Mouse (Mus musculus) kidney, adult 2 months (tissue): ENCODE measurements around the gene Aadacl2.

Experiments
- CTCF ChIP-seq: fragments of 200-500 bp; conservative IDR thresholded peaks from 2 replicates; pipeline ENCODE4 v1.5.1; 2011; ENCODE audit warnings: low read depth, mild to moderate bottlenecking, control low read depth, low read length, moderate library complexity, mixed read lengths; ENCODE audit not compliant: insufficient read depth, insufficient read length
- POLR2A ChIP-seq: fragments of 200-500 bp; IDR thresholded peaks from one replicate; pipeline ENCODE4 v1.6.1; 2011; ENCODE audit warnings: low read depth, low read length, control low read depth

DNA sequence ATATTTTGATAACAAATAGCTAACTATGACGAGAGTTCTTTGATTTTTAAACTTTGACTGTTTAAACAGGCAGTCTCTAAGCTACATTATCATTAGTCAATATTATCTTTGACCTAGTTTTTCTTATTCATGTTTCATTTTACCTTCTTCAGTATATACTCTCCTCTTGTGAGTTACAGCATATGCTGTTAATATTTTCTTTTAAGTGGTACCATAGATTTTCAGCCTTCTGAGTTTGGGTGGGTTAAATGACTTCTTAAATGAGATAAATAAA, 51.2 kb downstream of the Aadacl2 start:
- TF ChIP-seq POLR2A (no peak), CTCF (no peak)
